Mouse (Mus musculus) testis, postnatal 14 days (tissue): ENCODE data around the gene Mvp.

Experiments used
- DNase-seq: peaks from one replicate; pipeline ENCODE4 v3.0.0; 2021; ENCODE audit warnings: low spot score

The Mvp gene

GRCm38 (mm10) chr7:127014320-127014719, at the start of gene Mvp:
Gene Mvp, minus strand, starts transcription at chr7:127014621.
- no peak for DNase-seq

DNA sequence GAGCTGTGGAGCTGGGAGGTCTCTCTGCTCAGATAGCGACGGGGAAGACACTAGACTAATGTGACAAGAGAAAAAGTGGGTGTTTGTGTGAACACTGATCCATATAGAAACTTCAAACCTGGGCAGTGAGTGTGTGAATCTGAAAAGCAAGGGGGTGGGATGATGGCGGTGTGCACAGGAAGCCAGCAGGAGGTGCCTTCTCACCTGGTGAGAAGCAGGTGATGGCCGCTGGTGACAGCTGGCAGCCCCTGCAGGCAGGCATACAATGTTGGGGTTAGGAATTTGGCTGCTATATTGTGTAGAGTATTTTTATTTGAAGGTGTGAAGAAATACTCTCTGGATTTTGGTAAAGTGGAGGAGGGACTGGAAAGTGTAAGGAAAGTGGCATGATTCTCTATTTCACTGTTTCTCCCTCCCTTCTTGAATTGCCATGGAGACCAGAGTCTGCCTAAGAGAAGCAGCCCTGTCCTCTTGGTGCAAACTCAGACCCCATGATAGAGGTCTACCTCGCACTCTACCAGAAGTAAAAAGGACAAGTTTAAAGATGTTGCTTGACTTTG, 40.7 kb upstream of the Mvp start:
- DNase-seq = no peak

GRCm38 (mm10) chr7:127041851-127042672, 27.6 kb upstream of the Mvp start, which contains the start of gene Kif22:
Gene Kif22, minus strand, starts transcription at chr7:127042471.
- DNase-seq = peak; percentile 89

- no peak for DNase-seq
Measured at GRCm38 (mm10) chr7:127031244-127031643, 16.8 kb upstream of the Mvp start.

DNA sequence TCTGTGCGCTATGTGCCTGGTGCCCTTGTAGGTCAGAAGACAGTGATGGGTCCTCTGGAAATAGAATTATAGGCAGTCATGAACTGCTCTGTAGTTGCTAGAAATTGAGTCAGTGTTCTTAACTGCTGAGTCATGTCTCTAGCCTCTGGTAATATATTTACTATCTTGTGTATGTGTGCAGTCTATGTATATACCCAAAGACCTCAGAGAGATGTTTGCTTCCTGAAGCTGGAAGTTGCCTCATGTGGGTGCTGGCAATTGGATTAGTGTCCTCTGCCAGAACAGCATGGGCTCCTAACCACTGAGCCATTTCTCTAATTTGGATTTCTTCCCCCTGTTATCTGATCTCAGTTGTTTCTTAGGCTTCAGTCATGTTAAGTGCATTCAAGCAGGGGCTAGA, 15.8 kb upstream of the Mvp start:
- DNase-seq = no peak

- no peak for DNase-seq
Measured at GRCm38 (mm10) chr7:127027885-127028284, 13.5 kb upstream of the Mvp start.

DNA sequence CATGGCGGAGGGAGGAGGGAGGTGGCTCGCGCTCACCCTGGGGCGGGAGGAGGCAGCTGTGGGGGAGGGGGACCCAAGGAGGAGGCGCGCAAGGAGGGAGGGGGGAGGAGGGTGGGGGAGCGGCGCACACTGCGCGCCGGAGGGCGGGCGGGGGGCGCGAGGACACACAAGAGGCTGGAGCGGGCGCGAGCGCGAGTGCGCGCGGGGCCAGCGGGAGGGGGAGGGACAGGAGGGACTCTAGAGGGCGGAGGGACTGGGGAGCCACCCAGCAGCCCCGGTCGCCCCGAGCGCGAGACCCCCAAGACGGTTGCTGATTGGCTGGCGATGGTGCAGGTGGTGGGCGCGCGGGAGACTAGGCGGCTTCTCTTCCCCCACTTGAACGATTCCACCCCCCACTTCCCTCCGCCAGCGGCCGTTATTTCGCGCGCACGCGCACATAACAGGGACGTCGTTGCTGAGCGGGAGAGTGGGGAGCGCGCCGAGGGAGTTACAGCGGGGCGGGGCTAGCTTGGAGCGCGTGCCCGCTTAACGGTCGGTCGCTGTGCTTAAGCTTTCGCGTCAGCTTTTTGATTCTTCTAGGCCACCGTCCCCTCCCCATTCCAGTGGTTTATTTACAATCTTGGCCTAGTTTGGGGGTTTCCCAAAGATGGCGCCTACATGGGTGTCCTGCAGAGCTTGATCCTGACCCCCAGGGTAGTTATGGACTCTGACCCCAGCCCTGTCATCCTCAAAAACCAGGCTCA, 12.7 kb upstream of the Mvp start, which contains the start of gene Maz:
Maz (minus strand) TSS at position 54 of the 743 bp plus-strand sequence.
- peak; percentile 98 for DNase-seq

- DNase-seq = no peak
Measured at GRCm38 (mm10) chr7:127026616-127026983, 12.2 kb upstream of the Mvp start.

GRCm38 (mm10) chr7:127026161-127026600, 11.8 kb upstream of the Mvp start:
- DNase-seq = peak; percentile 86

DNA sequence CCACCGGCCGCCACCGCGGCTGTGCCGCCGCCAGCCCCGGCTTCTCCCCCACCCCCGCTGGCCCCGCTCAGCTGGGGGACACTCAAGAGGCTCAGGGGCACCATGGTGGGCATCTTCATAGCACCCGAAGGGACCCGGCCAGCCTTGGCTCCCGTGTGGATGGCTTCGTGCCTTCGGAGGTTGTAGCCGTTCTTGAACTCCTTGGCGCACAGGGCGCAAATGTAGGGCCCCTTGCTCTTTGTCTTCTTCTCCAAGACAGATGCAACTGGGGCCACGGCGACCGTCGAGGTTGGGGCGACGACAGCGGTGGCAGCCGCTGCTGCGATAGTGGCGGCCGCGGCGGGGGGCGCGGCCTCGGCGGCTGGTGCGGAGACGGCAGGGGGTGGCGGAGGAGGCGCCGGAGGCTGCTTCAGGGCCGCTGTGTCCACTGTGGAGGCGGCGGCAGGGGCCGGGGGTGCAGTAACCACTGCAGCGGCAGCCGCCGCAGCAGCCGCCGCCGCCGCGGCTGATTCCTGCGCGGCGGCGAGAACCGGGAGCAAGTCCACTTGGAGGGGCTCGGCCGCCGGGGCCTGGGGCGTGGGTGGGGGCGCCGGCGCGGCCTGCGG, 11.2 kb upstream of the Mvp start:
- peak; percentile 68 for DNase-seq

DNA sequence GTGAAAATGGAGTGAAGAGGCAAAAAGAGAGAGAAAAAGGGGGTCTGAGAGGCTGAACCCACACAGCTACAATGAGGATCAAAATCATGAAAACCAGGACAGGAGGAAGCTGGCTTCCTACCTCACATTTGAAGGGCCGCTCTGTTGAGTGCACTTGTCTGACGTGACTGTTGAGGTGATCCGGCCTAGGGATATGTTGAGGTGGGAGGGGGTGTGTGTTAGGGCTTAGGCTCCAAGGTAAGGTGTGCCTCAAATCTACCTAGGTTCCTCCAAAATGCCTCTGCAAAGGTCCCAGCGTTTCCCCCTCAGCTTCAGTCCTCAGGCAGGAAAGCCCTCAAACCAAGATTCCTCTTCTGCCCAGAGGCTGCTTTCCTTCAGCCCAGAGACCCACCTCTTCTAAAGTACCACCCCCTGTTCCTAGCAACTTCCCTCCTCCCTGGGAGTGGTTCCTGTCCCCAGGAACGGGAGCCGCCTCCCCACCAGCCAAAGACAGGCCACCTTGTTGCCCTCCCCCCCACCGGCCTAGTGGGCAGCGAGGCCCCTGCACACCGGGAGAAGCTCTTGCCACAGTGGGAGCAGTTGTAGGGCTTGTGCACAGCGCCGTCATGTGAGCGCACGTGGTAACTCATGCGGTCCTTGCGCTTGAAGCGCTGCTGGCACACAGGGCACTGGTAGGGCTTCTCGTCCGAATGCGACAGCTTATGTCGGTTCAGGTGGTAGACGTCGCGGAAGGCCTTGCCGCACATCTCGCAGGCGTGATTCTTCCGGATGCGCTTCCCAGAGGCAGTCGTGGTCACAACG, 10.5 kb upstream of the Mvp start:
- DNase-seq = peak; percentile 76

DNA sequence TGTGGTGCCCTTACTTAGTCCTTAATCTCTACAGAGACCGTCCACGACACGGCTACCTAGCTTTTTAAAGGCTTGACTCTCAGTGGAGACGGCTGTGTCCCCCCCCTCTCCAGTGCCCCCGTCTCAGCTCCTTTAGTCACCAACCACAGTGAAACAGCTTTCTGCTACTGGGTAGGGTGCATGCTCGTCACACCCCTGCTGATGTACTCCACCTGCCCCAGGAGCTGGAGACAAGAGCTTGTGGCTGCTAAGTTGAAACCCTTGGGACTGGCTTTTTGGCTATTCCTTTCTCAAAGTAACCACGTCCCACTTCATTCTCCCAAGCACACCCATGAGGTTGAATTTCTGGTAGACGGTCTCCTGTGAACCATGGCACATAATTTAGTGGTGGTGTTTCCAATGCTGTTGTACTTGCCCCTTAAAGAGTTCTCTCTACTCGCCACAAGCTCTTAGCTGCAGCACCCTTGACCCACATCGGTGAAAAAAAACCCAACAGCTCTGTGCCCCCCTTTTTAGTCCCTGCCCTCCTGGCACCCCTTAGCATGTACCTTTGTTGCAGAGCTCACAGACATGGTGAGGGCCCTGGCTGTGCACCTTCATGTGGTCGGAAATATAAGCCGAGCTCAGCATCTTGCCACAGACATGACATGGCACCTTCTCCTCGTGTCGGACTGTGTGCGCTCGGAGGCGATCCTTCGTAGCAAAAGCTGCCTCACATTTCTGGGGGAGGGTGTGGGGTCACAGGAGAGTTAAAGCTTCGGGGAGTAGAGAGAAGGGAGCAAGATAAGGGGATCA, 9.7 kb upstream of the Mvp start:
- no peak for DNase-seq

GRCm38 (mm10) chr7:127023272-127023691, 8.9 kb upstream of the Mvp start:
- DNase-seq = peak; percentile 42

DNA sequence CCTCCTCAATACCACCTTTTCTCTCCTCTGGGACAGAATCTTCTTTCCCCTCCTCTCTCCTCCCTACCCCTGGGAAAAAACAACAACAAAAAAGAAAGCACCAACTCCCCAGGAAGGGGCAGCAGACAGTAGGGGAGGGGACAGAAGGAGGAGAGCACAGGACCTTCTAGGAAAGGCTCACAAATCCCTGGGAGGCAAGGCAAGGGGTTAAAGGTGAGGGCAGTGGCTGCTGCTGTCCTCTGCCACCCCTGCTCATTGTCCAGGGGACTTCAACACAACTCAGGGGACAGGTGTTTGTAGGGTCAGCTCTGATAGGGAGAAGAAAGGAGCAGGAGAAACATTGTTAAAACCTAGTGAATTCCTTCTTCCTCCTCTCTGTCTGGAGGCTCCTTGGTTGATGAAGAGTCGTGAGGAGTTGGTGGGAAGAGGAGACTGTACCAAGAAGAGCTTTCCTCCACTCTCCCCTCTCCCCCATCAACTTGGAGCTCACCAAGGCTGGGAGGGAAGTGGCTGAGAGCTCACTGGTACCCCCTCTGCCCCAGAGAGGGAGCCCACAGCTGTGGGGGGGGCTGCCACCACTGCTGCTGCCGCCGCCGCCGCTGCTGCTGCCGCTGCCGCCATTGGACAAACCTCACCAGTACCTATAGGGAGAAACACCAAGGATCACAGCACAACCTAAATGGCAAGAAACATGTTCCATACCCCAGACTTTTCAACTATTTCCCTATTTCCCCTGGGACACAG, 8.3 kb upstream of the Mvp start:
- DNase-seq = no peak

- no peak for DNase-seq
Measured at GRCm38 (mm10) chr7:127021563-127022527, 7.4 kb upstream of the Mvp start.

GRCm38 (mm10) chr7:127020901-127021562, 6.6 kb upstream of the Mvp start, which contains the start of the genes Gm42742 and Prrt2:
Gene Gm42742, minus strand, starts transcription at chr7:127021097.
Gene Prrt2, minus strand, starts transcription at chr7:127021211.
- DNase-seq = peak; percentile 70

GRCm38 (mm10) chr7:127020491-127020890, 6.1 kb upstream of the Mvp start:
- no peak for DNase-seq

DNA sequence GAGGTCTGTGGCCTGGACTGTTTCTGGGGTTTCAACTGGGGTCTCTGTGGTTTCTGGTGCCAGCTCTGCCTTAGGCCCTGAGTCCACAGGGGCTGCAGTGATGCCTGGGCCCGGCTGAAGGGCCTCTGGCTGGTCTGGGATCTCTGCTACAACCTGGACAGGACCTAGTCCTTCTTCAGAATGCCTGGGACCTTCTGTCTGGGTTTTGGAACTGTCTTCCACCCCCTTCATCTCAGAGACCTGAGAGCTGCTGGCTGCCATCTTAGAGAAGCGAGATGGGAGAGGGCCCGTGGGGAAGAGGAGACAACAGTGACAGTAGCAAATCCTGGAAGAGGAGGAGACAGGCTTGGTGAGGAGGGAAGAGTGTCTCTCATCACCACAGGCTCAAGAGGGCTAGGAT, 5.6 kb upstream of the Mvp start:
- DNase-seq = no peak
